In genomic region chr11:44812193-44812746, GRCm38 (mm10) we compare ENCODE assay signal across 30 mouse cellular contexts.
DNase-seq lines count a peak whose midpoint lies in the region; ATAC-seq and TF ChIP-seq lines count a peak whose summit lies in the region.
"Had no signal": no experiment of that assay in that cellular context is flagged by ENCODE, and none has a peak within 500 bp of the region (broad histone marks: within the 10 kb centered on the region; RNA-seq: fewer than 3 reads in every experiment).

No protein-coding gene starts in this region.

- H3K4me1 ChIP-seq in heart, adult 2 months (ENCODE audit: control insufficient read depth, insufficient read depth, low read length), result peaks cover 3% of the 10 kb centered on the region
- peaks cover 48% of the 10 kb centered on the region for H3K4me1 ChIP-seq in neural tube, embryonic 13.5 days (replicated peaks)
- peaks cover 43% of the 10 kb centered on the region for H3K4me1 ChIP-seq in neural tube, embryonic 15.5 days
- peaks cover 20% of the 10 kb centered on the region for H3K4me1 ChIP-seq in brown adipose tissue, adult 24 weeks (ENCODE audit: control insufficient read depth, insufficient read depth, insufficient read length, low read length)
- H3K4me1 ChIP-seq: embryonic facial prominence, embryonic 13.5 days; forebrain, embryonic 12.5 days; heart, embryonic 10.5 days; heart, embryonic 15.5 days; midbrain, embryonic 10.5 days had no signal

- no peaks in the 10 kb centered on the region for H3K27me3 ChIP-seq in heart, adult 2 months (ENCODE audit: control insufficient read depth, insufficient read depth, low read length)
- H3K27me3 ChIP-seq in neural tube, embryonic 13.5 days, result no peaks in the 10 kb centered on the region
- H3K27me3 ChIP-seq in neural tube, embryonic 15.5 days (replicated peaks), result no peaks in the 10 kb centered on the region
- H3K27me3 ChIP-seq: embryonic facial prominence, embryonic 13.5 days; heart, embryonic 15.5 days; neural tube, embryonic 12.5 days had no signal

- no peaks in the 10 kb centered on the region for H3K9me3 ChIP-seq in neural tube, embryonic 13.5 days
- no peaks in the 10 kb centered on the region for H3K9me3 ChIP-seq in neural tube, embryonic 15.5 days (replicated peaks)
- H3K9me3 ChIP-seq: embryonic facial prominence, embryonic 13.5 days; forebrain, embryonic 12.5 days; heart, embryonic 10.5 days; heart, embryonic 15.5 days; midbrain, embryonic 10.5 days; neural tube, embryonic 12.5 days had no signal

- TF ChIP-seq EP300 in heart, adult 2 months (IDR thresholded peaks at IDR 0.05; ENCODE audit: insufficient read depth, low read depth, low read length), result no peak

- H3K4me3 ChIP-seq in heart, adult 2 months, result no peak overlapping the region
- no peak overlapping the region for H3K4me3 ChIP-seq in neural tube, embryonic 13.5 days
- H3K4me3 ChIP-seq in neural tube, embryonic 15.5 days (replicated peaks), result no peak overlapping the region
- no peak overlapping the region for H3K4me3 ChIP-seq in brown adipose tissue, adult 24 weeks (ENCODE audit: insufficient read depth, low read depth, low read length)
- H3K4me3 ChIP-seq: embryonic facial prominence, embryonic 13.5 days; erythroblast, embryonic 14.5 days; forebrain, embryonic 12.5 days; heart, embryonic 10.5 days; heart, embryonic 15.5 days; midbrain, embryonic 10.5 days; myocyte; neural tube, embryonic 12.5 days had no signal

- H3K27ac ChIP-seq in heart, adult 2 months, result no peak overlapping the region
- peak overlapping the region; percentile 24; the same call in 1 of the 2 replicates for H3K27ac ChIP-seq in neural tube, embryonic 13.5 days (replicated peaks)
- H3K27ac ChIP-seq in neural tube, embryonic 15.5 days (replicated peaks), result no peak overlapping the region
- peak overlapping the region; percentile 2; the same call in 1 of the 2 replicates for H3K27ac ChIP-seq in brown adipose tissue, adult 24 weeks (replicated peaks; ENCODE audit: low read depth, low read length)
- H3K27ac ChIP-seq: embryonic facial prominence, embryonic 13.5 days; forebrain, embryonic 12.5 days; heart, embryonic 10.5 days; heart, embryonic 15.5 days; liver, embryonic 14.5 days; midbrain, embryonic 10.5 days; neural tube, embryonic 12.5 days had no signal

- H3K4me2 ChIP-seq in neural tube, embryonic 13.5 days, result no peak overlapping the region
- H3K4me2 ChIP-seq in neural tube, embryonic 15.5 days, result no peak overlapping the region
- H3K4me2 ChIP-seq: embryonic facial prominence, embryonic 13.5 days; forebrain, embryonic 12.5 days; heart, embryonic 15.5 days; lung, embryonic 14.5 days; neural tube, embryonic 12.5 days had no signal

- ATAC-seq in neural tube, embryonic 13.5 days (ENCODE audit: low read depth), result no peak
- ATAC-seq in neural tube, embryonic 15.5 days (ENCODE audit: low FRiP score), result no peak
- ATAC-seq: CD4-positive, CD25-positive, alpha-beta regulatory T cell, adult 4 months; forebrain, postnatal 0 days; intestine, postnatal 0 days; midbrain, embryonic 16.5 days had no signal

- no peak for TF ChIP-seq POLR2A in heart, adult 2 months (IDR thresholded peaks at IDR 0.05; ENCODE audit: insufficient read depth, low read depth, low read length)

- intact Hi-C loops in heart, adult 2 months (cut with DNase I), result no loop called here
- intact Hi-C loops in heart, postnatal 25 days (cut with DNase I), result no loop called here

- 83% methylated on average over 5 of the region's 5 CpGs for WGBS in heart, adult 2 months
- WGBS in neural tube, embryonic 13.5 days, result 88% methylated on average over 5 of the region's 5 CpGs
- WGBS in neural tube, embryonic 15.5 days, result 95% methylated on average over 5 of the region's 5 CpGs

- H3K9ac ChIP-seq in heart, adult 2 months (ENCODE audit: low read depth, low read length), result no peak overlapping the region
- no peak overlapping the region for H3K9ac ChIP-seq in neural tube, embryonic 13.5 days
- no peak overlapping the region for H3K9ac ChIP-seq in neural tube, embryonic 15.5 days (replicated peaks)
- H3K9ac ChIP-seq: embryonic facial prominence, embryonic 13.5 days; forebrain, embryonic 12.5 days; forebrain, postnatal 0 days; heart, embryonic 15.5 days; liver, embryonic 14.5 days; lung, embryonic 14.5 days; neural tube, embryonic 12.5 days had no signal

- DNase-seq in heart, adult 2 months, result no peak
- no peak for DNase-seq in heart, postnatal 25 days (ENCODE audit: low spot score)
- DNase-seq in lung, postnatal 25 days (ENCODE audit: low spot score), result no peak
- DNase-seq in cerebellum, adult 11-12 months, result no peak
- DNase-seq: adrenal gland, postnatal 14 days; cerebellum, adult 8-10 months; cerebellum, postnatal 36 days; forebrain, postnatal 0 days; heart, postnatal 36 days; kidney, postnatal 25 days; liver; lung, embryonic 14.5 days; lung, postnatal 14 days; right cerebral cortex, postnatal 14 days; thymus, postnatal 4 days had no signal

- no peaks in the 10 kb centered on the region for H3K79me2 ChIP-seq in heart, adult 2 months (replicated peaks; ENCODE audit: control insufficient read depth, insufficient read depth, low read length)

- 0 out of 2 replicates have a peak, but pooled peaks have one; percentile 2 for TF ChIP-seq CTCF in heart, adult 2 months (IDR thresholded peaks at IDR 0.05)

- H3K36me3 ChIP-seq in heart, adult 2 months (ENCODE audit: control insufficient read depth, insufficient read depth, low read length), result no peaks in the 10 kb centered on the region
- no peaks in the 10 kb centered on the region for H3K36me3 ChIP-seq in neural tube, embryonic 13.5 days
- no peaks in the 10 kb centered on the region for H3K36me3 ChIP-seq in neural tube, embryonic 15.5 days
- H3K36me3 ChIP-seq: embryonic facial prominence, embryonic 13.5 days; forebrain, embryonic 12.5 days; heart, embryonic 10.5 days; heart, embryonic 15.5 days; midbrain, embryonic 10.5 days; neural tube, embryonic 12.5 days had no signal

Comparison
In these comparisons a context has a peak if more than half of its experiments do, and no peak if none do; other contexts are left out.
1. H3K27ac ChIP-seq: peak in neural tube, embryonic 13.5 days (single experiment) and brown adipose tissue, adult 24 weeks (single experiment); none in heart, adult 2 months (single experiment) and neural tube, embryonic 15.5 days (single experiment).